Mouse (Mus musculus): ENCODE measurements around the gene Slc25a29. TPM values are rescaled to one million over a fixed set of nuclear protein-coding genes. Genes with fewer than 3 reads are reported as not detected.

Gene Slc25a29
- total and polyA plus RNA-seq, 3 experiments = 0.44 to 0.74 TPM; not detected in 1

GRCm38 (mm10) chr12:108869575-108869974 is 33.9 kb upstream of the Slc25a29 start:
- Histone ChIP-seq H3K36me3 (replicated peaks) (peaks cover 97% of the 10 kb centered on the region), H3K4me3 (ENCODE audit: low read depth, low read length) (no peak overlapping the region), H3K9me3 (replicated peaks) (no peaks in the 10 kb centered on the region), H3K4me1 (ENCODE audit: insufficient read depth, low read depth, low read length) (no peaks in the 10 kb centered on the region), H3K27me3 (ENCODE audit: insufficient read depth, low read length) (no peaks in the 10 kb centered on the region)
- no peak for ATAC-seq (ENCODE audit: extremely low read depth, insufficient number of reproducible peaks, low FRiP score, poor library complexity, severe bottlenecking)
- TF ChIP-seq TAL1 (conservative IDR thresholded peaks at IDR 0.05; ENCODE audit: low read depth, low read length) = no peak
- no peak for TF ChIP-seq GATA2 (IDR thresholded peaks at IDR 0.05; ENCODE audit: borderline replicate concordance, low read depth, low read length)
- no peak for TF ChIP-seq CTCF (IDR thresholded peaks at IDR 0.05; ENCODE audit: low read depth, low read length)
- no peak for TF ChIP-seq POLR2AphosphoS5 (IDR thresholded peaks at IDR 0.05; ENCODE audit: insufficient replicate concordance, low read depth, low read length)
- TF ChIP-seq GATA1 (IDR thresholded peaks at IDR 0.05; ENCODE audit: borderline replicate concordance, low read length) = no peak
- no peak for DNase-seq (ENCODE audit: low spot score)

DNA sequence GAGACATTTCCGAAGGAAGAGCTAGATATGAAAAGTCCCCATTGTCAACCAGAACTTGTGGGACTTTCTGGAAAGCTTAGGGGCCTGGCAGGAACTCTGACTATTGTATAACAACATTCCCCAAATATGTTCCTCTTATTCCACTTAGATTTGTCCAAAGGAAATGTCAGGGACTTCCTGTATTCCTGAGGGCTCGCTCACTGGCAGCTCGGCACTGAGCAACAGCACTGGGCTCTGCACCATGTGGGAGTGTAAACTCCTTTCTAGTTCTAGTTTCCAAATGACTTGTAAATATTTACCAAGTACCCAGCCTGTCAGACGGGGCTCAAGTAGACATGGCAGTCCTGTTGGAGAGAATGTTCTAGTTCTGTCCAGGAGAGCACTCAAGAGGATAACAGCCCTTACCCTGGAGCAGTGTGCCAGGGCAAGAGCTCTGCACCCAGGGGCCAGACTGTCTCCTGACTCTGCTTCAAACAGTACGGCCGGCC is 29.4 kb upstream of the Slc25a29 start:
- no peak for ATAC-seq (ENCODE audit: extremely low read depth, insufficient number of reproducible peaks, low FRiP score, poor library complexity, severe bottlenecking)
- no peak for TF ChIP-seq TAL1 (conservative IDR thresholded peaks at IDR 0.05; ENCODE audit: low read depth, low read length)
- TF ChIP-seq GATA1 (IDR thresholded peaks at IDR 0.05; ENCODE audit: borderline replicate concordance, low read length) = no peak
- no peak for TF ChIP-seq CTCF (IDR thresholded peaks at IDR 0.05; ENCODE audit: low read depth, low read length)
- TF ChIP-seq POLR2AphosphoS5 (IDR thresholded peaks at IDR 0.05; ENCODE audit: insufficient replicate concordance, low read depth, low read length) = no peak
- no peak for TF ChIP-seq GATA2 (IDR thresholded peaks at IDR 0.05; ENCODE audit: borderline replicate concordance, low read depth, low read length)
- no peak for DNase-seq (ENCODE audit: low spot score)
- Histone ChIP-seq H3K9me3 (replicated peaks) (no peaks in the 10 kb centered on the region), H3K36me3 (replicated peaks) (peaks cover 100% of the 10 kb centered on the region), H3K4me1 (ENCODE audit: insufficient read depth, low read depth, low read length) (no peaks in the 10 kb centered on the region), H3K4me3 (ENCODE audit: low read depth, low read length) (no peak overlapping the region), H3K27me3 (ENCODE audit: insufficient read depth, low read length) (no peaks in the 10 kb centered on the region)

DNA sequence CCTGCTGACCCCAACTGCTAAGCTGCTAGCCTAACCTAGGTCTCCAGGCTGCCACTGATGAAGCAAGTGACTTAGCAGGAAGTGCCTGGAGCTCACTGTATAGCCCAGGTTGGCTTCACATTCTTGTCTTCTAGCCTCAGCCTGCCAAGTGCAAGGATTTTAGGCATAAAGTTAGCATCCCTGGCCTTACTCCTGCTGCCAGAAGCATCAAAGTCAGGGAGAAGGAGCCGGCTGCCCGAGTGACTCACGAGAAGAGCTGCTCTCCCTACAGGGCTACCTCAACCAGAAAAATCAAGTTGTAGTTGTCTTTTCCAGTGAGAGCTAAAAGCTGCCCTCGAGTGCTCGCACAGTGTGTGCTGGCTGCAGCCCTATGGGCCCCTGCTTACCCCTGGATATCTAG is 22.8 kb upstream of the Slc25a29 start:
- DNase-seq (ENCODE audit: low spot score) = no peak
- TF ChIP-seq POLR2AphosphoS5 (IDR thresholded peaks at IDR 0.05; ENCODE audit: insufficient replicate concordance, low read depth, low read length) (no peak), GATA2 (IDR thresholded peaks at IDR 0.05; ENCODE audit: borderline replicate concordance, low read depth, low read length) (no peak), CTCF (IDR thresholded peaks at IDR 0.05; ENCODE audit: low read depth, low read length) (no peak), GATA1 (IDR thresholded peaks at IDR 0.05; ENCODE audit: borderline replicate concordance, low read length) (no peak)
- Histone ChIP-seq H3K36me3 (replicated peaks) (peaks cover 56% of the 10 kb centered on the region), H3K9me3 (replicated peaks) (no peaks in the 10 kb centered on the region), H3K4me1 (ENCODE audit: insufficient read depth, low read depth, low read length) (peaks cover 19% of the 10 kb centered on the region), H3K27me3 (ENCODE audit: insufficient read depth, low read length) (peaks cover 27% of the 10 kb centered on the region), H3K4me3 (ENCODE audit: low read depth, low read length) (no peak overlapping the region)
- no peak for ATAC-seq (ENCODE audit: extremely low read depth, insufficient number of reproducible peaks, low FRiP score, poor library complexity, severe bottlenecking)

GRCm38 (mm10) chr12:108857589-108858184 is 22.0 kb upstream of the Slc25a29 start:
- no peak for DNase-seq (ENCODE audit: low spot score)
- peaks cover 48% of the 10 kb centered on the region for H3K36me3 ChIP-seq (replicated peaks)
- H3K27me3 ChIP-seq (ENCODE audit: insufficient read depth, low read length) = peaks cover 34% of the 10 kb centered on the region
- no peaks in the 10 kb centered on the region for H3K9me3 ChIP-seq (replicated peaks)
- TF ChIP-seq POLR2AphosphoS5 (IDR thresholded peaks at IDR 0.05; ENCODE audit: insufficient replicate concordance, low read depth, low read length) = no peak
- TF ChIP-seq GATA2 (IDR thresholded peaks at IDR 0.05; ENCODE audit: borderline replicate concordance, low read depth, low read length) = no peak
- no peak for TF ChIP-seq GATA1 (IDR thresholded peaks at IDR 0.05; ENCODE audit: borderline replicate concordance, low read length)
- no peak for TF ChIP-seq CTCF (IDR thresholded peaks at IDR 0.05; ENCODE audit: low read depth, low read length)
- TF ChIP-seq TAL1 (conservative IDR thresholded peaks at IDR 0.05; ENCODE audit: low read depth, low read length) = no peak
- no peak for ATAC-seq (ENCODE audit: extremely low read depth, insufficient number of reproducible peaks, low FRiP score, poor library complexity, severe bottlenecking)
- H3K4me1 ChIP-seq (ENCODE audit: insufficient read depth, low read depth, low read length) = peaks cover 19% of the 10 kb centered on the region
- H3K4me3 ChIP-seq (ENCODE audit: low read depth, low read length) = no peak overlapping the region

- DNase-seq (ENCODE audit: low spot score) = no peak
- Histone ChIP-seq H3K4me1 (ENCODE audit: insufficient read depth, low read depth, low read length) (peaks cover 19% of the 10 kb centered on the region), H3K36me3 (replicated peaks) (peaks cover 42% of the 10 kb centered on the region), H3K9me3 (replicated peaks) (no peaks in the 10 kb centered on the region), H3K4me3 (ENCODE audit: low read depth, low read length) (no peak overlapping the region), H3K27me3 (ENCODE audit: insufficient read depth, low read length) (peaks cover 38% of the 10 kb centered on the region)
- ATAC-seq (ENCODE audit: extremely low read depth, insufficient number of reproducible peaks, low FRiP score, poor library complexity, severe bottlenecking) = no peak
- no peak for TF ChIP-seq GATA1 (IDR thresholded peaks at IDR 0.05; ENCODE audit: borderline replicate concordance, low read length)
- no peak for TF ChIP-seq TAL1 (conservative IDR thresholded peaks at IDR 0.05; ENCODE audit: low read depth, low read length)
- no peak for TF ChIP-seq POLR2AphosphoS5 (IDR thresholded peaks at IDR 0.05; ENCODE audit: insufficient replicate concordance, low read depth, low read length)
- no peak for TF ChIP-seq CTCF (IDR thresholded peaks at IDR 0.05; ENCODE audit: low read depth, low read length)
- no peak for TF ChIP-seq GATA2 (IDR thresholded peaks at IDR 0.05; ENCODE audit: borderline replicate concordance, low read depth, low read length)
Measured at GRCm38 (mm10) chr12:108857109-108857508, 21.4 kb upstream of the Slc25a29 start.

DNA sequence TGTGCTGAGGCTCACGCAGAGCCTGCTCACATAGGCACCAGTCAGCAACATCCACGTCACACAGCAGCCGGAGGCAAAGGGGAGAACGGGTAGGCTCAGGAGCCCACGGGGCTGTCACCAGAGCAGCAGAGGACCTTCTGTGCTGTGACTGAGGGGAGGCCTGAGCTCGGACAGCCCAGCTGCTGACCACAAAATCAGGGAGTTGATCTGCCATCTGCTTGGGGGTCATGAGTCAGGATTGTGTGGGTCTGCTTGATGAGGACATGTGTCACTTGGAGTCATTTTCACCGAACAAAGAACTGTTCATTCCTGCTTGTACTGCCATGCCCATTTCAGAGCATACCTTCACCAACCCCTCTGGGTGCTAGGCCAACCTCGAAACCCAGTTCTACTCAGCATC is 20.5 kb upstream of the Slc25a29 start:
- DNase-seq (ENCODE audit: low spot score) = no peak
- no peak for ATAC-seq (ENCODE audit: extremely low read depth, insufficient number of reproducible peaks, low FRiP score, poor library complexity, severe bottlenecking)

More for the DNA sequence above, 20.5 kb upstream of the Slc25a29 start:
- H3K4me3 ChIP-seq (ENCODE audit: low read depth, low read length) = no peak overlapping the region
- TF ChIP-seq CTCF (IDR thresholded peaks at IDR 0.05; ENCODE audit: low read depth, low read length) (no peak), GATA1 (IDR thresholded peaks at IDR 0.05; ENCODE audit: borderline replicate concordance, low read length) (no peak), GATA2 (IDR thresholded peaks at IDR 0.05; ENCODE audit: borderline replicate concordance, low read depth, low read length) (no peak), TAL1 (conservative IDR thresholded peaks at IDR 0.05; ENCODE audit: low read depth, low read length) (no peak), POLR2AphosphoS5 (IDR thresholded peaks at IDR 0.05; ENCODE audit: insufficient replicate concordance, low read depth, low read length) (no peak)
- peaks cover 43% of the 10 kb centered on the region for H3K27me3 ChIP-seq (ENCODE audit: insufficient read depth, low read length)
- H3K9me3 ChIP-seq (replicated peaks) = no peaks in the 10 kb centered on the region
- H3K4me1 ChIP-seq (ENCODE audit: insufficient read depth, low read depth, low read length) = peaks cover 19% of the 10 kb centered on the region
- peaks cover 33% of the 10 kb centered on the region for H3K36me3 ChIP-seq (replicated peaks)

Data from G1E (cell line).